Mouse (Mus musculus): ENCODE measurements at regions not wholly inside any gene's neighbourhood (a gene's known extent, or its start where the extent isn't known, plus 50 kb on each side); places are given as distances from the start of the nearest gene placed in this dataset.

GRCm38 (mm10) chr13:71874986-71875385, 88.5 kb downstream of the Irx1 start:
- Histone ChIP-seq H3K27ac (no peak overlapping the region), H3K4me3 (no peak overlapping the region), H3K79me2 (replicated peaks; ENCODE audit: control insufficient read depth, insufficient read depth, low read length) (no peaks in the 10 kb centered on the region), H3K4me1 (ENCODE audit: control insufficient read depth, insufficient read depth, low read length) (no peaks in the 10 kb centered on the region), H3K27me3 (ENCODE audit: control insufficient read depth, insufficient read depth, low read length) (no peaks in the 10 kb centered on the region), H3K36me3 (ENCODE audit: control insufficient read depth, insufficient read depth, low read length) (no peaks in the 10 kb centered on the region), H3K9ac (ENCODE audit: low read depth, low read length) (no peak overlapping the region)
- intact Hi-C loops (cut with DNase I), result no loop called here
- WGBS, result 71% methylated on average over 5 of the region's 5 CpGs
- DNase-seq, result no peak
- TF ChIP-seq POLR2A (IDR thresholded peaks at IDR 0.05; ENCODE audit: insufficient read depth, low read depth, low read length), result no peak
- TF ChIP-seq CTCF (IDR thresholded peaks at IDR 0.05), result no peak
- TF ChIP-seq EP300 (IDR thresholded peaks at IDR 0.05; ENCODE audit: insufficient read depth, low read depth, low read length), result no peak

DNA sequence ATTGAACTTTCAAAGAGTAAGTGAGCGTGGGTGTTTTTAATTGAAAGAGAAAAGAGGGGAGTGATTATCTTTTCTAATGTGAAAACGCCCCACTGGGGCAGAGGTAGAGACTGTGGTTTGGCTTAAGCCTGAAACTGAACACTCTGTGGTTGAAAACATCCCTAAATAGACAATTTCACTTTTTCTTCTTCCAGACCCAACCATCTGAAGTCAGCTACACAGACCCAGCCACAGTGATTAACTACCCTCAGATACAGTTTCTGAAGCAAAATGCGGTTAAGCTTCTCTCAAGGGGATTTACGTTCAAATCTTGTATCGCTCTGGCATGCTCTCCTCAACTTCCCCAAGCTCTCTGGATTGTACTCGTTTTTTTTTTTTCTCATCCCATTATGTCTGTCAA, 94.8 kb downstream of the Irx1 start:
- 69% methylated on average over 6 of the region's 6 CpGs for WGBS
- Histone ChIP-seq H3K4me1 (ENCODE audit: control insufficient read depth, insufficient read depth, low read length) (no peaks in the 10 kb centered on the region), H3K27me3 (ENCODE audit: control insufficient read depth, insufficient read depth, low read length) (no peaks in the 10 kb centered on the region), H3K36me3 (ENCODE audit: control insufficient read depth, insufficient read depth, low read length) (no peaks in the 10 kb centered on the region), H3K79me2 (replicated peaks; ENCODE audit: control insufficient read depth, insufficient read depth, low read length) (no peaks in the 10 kb centered on the region), H3K9ac (ENCODE audit: low read depth, low read length) (no peak overlapping the region), H3K27ac (no peak overlapping the region), H3K4me3 (no peak overlapping the region)
- TF ChIP-seq EP300 (IDR thresholded peaks at IDR 0.05; ENCODE audit: insufficient read depth, low read depth, low read length) (no peak), CTCF (IDR thresholded peaks at IDR 0.05) (no peak), POLR2A (IDR thresholded peaks at IDR 0.05; ENCODE audit: insufficient read depth, low read depth, low read length) (no peak)
- intact Hi-C loops (cut with DNase I), result no loop called here
- DNase-seq, result no peak

- Histone ChIP-seq H3K4me1 (ENCODE audit: control insufficient read depth, insufficient read depth, low read length) (no peaks in the 10 kb centered on the region), H3K79me2 (replicated peaks; ENCODE audit: control insufficient read depth, insufficient read depth, low read length) (no peaks in the 10 kb centered on the region), H3K36me3 (ENCODE audit: control insufficient read depth, insufficient read depth, low read length) (no peaks in the 10 kb centered on the region), H3K27me3 (ENCODE audit: control insufficient read depth, insufficient read depth, low read length) (no peaks in the 10 kb centered on the region), H3K4me3 (no peak overlapping the region), H3K9ac (ENCODE audit: low read depth, low read length) (no peak overlapping the region), H3K27ac (no peak overlapping the region)
- WGBS, result 59% methylated on average over 7 of the region's 7 CpGs
- DNase-seq, result no peak
- TF ChIP-seq EP300 (IDR thresholded peaks at IDR 0.05; ENCODE audit: insufficient read depth, low read depth, low read length) (no peak), CTCF (IDR thresholded peaks at IDR 0.05) (no peak), POLR2A (IDR thresholded peaks at IDR 0.05; ENCODE audit: insufficient read depth, low read depth, low read length) (no peak)
- intact Hi-C loops (cut with DNase I), result no loop called here
Observed at GRCm38 (mm10) chr13:71853426-71854025, 110.0 kb downstream of the Irx1 start.

GRCm38 (mm10) chr13:71804032-71804958, 159.2 kb downstream of the Irx1 start:
- intact Hi-C loops (cut with DNase I), result no loop called here

GRCm38 (mm10) chr13:71798288-71798687, 165.2 kb downstream of the Irx1 start:
- Histone ChIP-seq H3K27me3 (ENCODE audit: control insufficient read depth, insufficient read depth, low read length) (no peaks in the 10 kb centered on the region), H3K4me1 (ENCODE audit: control insufficient read depth, insufficient read depth, low read length) (no peaks in the 10 kb centered on the region), H3K79me2 (replicated peaks; ENCODE audit: control insufficient read depth, insufficient read depth, low read length) (no peaks in the 10 kb centered on the region), H3K4me3 (no peak overlapping the region), H3K27ac (no peak overlapping the region), H3K36me3 (ENCODE audit: control insufficient read depth, insufficient read depth, low read length) (no peaks in the 10 kb centered on the region), H3K9ac (ENCODE audit: low read depth, low read length) (no peak overlapping the region)
- no peak for DNase-seq
- intact Hi-C loops (cut with DNase I), result no loop called here
- TF ChIP-seq POLR2A (IDR thresholded peaks at IDR 0.05; ENCODE audit: insufficient read depth, low read depth, low read length), result no peak
- TF ChIP-seq EP300 (IDR thresholded peaks at IDR 0.05; ENCODE audit: insufficient read depth, low read depth, low read length), result no peak
- TF ChIP-seq CTCF (IDR thresholded peaks at IDR 0.05), result no peak
- 81% methylated on average over 6 of the region's 6 CpGs for WGBS

More at GRCm38 (mm10) chr13:71804032-71804958, 159.2 kb downstream of the Irx1 start:
- no peaks in the 10 kb centered on the region for H3K79me2 ChIP-seq (replicated peaks; ENCODE audit: control insufficient read depth, insufficient read depth, low read length)
- no peak overlapping the region for H3K4me3 ChIP-seq
- no peaks in the 10 kb centered on the region for H3K27me3 ChIP-seq (ENCODE audit: control insufficient read depth, insufficient read depth, low read length)
- no peaks in the 10 kb centered on the region for H3K4me1 ChIP-seq (ENCODE audit: control insufficient read depth, insufficient read depth, low read length)
- H3K27ac ChIP-seq, result no peak overlapping the region
- no peak overlapping the region for H3K9ac ChIP-seq (ENCODE audit: low read depth, low read length)
- TF ChIP-seq POLR2A (IDR thresholded peaks at IDR 0.05; ENCODE audit: insufficient read depth, low read depth, low read length) (no peak), EP300 (IDR thresholded peaks at IDR 0.05; ENCODE audit: insufficient read depth, low read depth, low read length) (no peak), CTCF (IDR thresholded peaks at IDR 0.05) (no peak)
- 72% methylated on average over 16 of the region's 16 CpGs for WGBS
- DNase-seq, result no peak
- no peaks in the 10 kb centered on the region for H3K36me3 ChIP-seq (ENCODE audit: control insufficient read depth, insufficient read depth, low read length)

DNA sequence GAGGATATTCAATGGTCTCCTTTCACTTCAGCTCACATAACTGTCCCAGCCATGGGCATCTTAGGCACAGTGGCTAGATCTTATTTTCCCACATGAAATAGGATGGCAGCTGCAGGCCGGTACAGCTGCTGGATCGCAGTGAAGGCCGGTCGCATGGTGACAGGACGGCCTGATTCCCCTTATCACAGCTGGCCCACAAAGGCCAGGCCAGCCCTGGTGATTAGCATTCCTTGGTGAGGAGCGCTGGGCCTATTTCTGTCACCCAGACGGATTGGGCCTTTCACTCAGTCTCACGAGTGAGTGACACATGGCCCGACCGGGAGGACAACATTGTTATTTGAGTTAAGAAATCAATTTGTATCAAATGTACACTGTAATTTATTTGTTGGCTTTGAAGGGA, 178.8 kb downstream of the Irx1 start:
- peaks cover 2% of the 10 kb centered on the region; the same call in 1 of the 2 replicates for H3K4me1 ChIP-seq (ENCODE audit: control insufficient read depth, insufficient read depth, low read length)
- H3K27ac ChIP-seq, result peak overlapping the region; percentile 51
- 7% methylated on average over 10 of the region's 10 CpGs for WGBS
- no peak overlapping the region for H3K4me3 ChIP-seq
- intact Hi-C loops (cut with DNase I), result no loop called here
- no peak for TF ChIP-seq EP300 (IDR thresholded peaks at IDR 0.05; ENCODE audit: insufficient read depth, low read depth, low read length)
- no peak for TF ChIP-seq POLR2A (IDR thresholded peaks at IDR 0.05; ENCODE audit: insufficient read depth, low read depth, low read length)
- no peak for TF ChIP-seq CTCF (IDR thresholded peaks at IDR 0.05)
- H3K9ac ChIP-seq (ENCODE audit: low read depth, low read length), result no peak overlapping the region
- H3K27me3 ChIP-seq (ENCODE audit: control insufficient read depth, insufficient read depth, low read length), result no peaks in the 10 kb centered on the region
- peak; percentile 25 to 67 for DNase-seq
- H3K79me2 ChIP-seq (replicated peaks; ENCODE audit: control insufficient read depth, insufficient read depth, low read length), result no peaks in the 10 kb centered on the region
- no peaks in the 10 kb centered on the region for H3K36me3 ChIP-seq (ENCODE audit: control insufficient read depth, insufficient read depth, low read length)

Measured in heart, adult 2 months (tissue).